18 mouse cellular contexts compared by ENCODE assay signal in the genomic region with DNA sequence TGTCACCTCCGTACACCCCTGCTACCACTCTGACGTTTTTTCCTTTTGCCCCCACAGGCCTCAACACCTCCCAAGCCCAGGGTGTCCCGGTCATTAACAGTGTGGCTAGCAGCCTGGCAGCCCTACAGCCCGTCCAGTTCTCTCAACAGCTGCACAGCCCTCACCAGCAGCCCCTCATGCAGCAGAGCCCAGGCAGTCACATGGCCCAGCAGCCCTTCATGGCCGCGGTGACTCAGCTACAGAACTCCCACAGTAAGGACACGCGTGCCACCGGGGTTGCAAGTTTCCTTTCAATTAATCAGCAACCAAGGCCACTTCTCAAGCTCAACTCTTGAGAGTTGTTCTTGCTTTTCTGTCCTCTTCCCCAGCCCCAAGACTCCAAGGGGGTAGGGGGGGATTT. TPM values are rescaled to one million over a fixed set of nuclear protein-coding genes. Genes with fewer than 3 reads are reported as not detected.
A peak's percentile ranks its signal among the peaks of the same experiment; 100 is the strongest.
DNase-seq lines count a peak whose midpoint lies in the region.
"Had no signal": no experiment of that assay in that cellular context is flagged by ENCODE, and none has a peak within 500 bp of the region (broad histone marks: within the 10 kb centered on the region; RNA-seq: fewer than 3 reads in every experiment).

No protein-coding gene starts in this region.

- DNase-seq in gastrocnemius, postnatal 14 days = peak; percentile 5
- no peak for DNase-seq in gastrocnemius, postnatal 36 days
- peak; percentile 17 for DNase-seq in ovary, adult 18-20 months (ENCODE audit: low spot score)
- no peak for DNase-seq in ovary, postnatal 10 days (ENCODE audit: low spot score)
- DNase-seq in adrenal gland, postnatal 10 days = peak; percentile 75
- no peak for DNase-seq in urinary bladder, postnatal 25 days (ENCODE audit: low spot score)
- no peak for DNase-seq in left cerebral cortex, adult 9 months (ENCODE audit: low spot score in 2 of 2)
- DNase-seq: cerebellum, adult 8-10 months; cerebellum, postnatal 36 days; heart, adult 11 months; heart, postnatal 36 days; kidney, adult 9 months; kidney, postnatal 14 days; lung, postnatal 4 days; thymus, adult 2 months; thymus, postnatal 36 days had no signal

- intact Hi-C loops in gastrocnemius, postnatal 14 days (cut with DNase I; ENCODE audit: low total_unique reads) = no loop called here
- intact Hi-C loops in gastrocnemius, postnatal 36 days (cut with DNase I) = no loop called here

RNA-seq across cellular contexts. Expression of a gene that starts 43.5 kb away (rescaled TPM):
- not detected for total RNA-seq in gastrocnemius, postnatal 14 days (2021)
- total RNA-seq in gastrocnemius, postnatal 36 days (2021) = not detected
- total RNA-seq in adrenal gland, postnatal 10 days (2021) = 1 to 10 TPM; 1.5 to 2.7 TPM
- total RNA-seq: heart, postnatal 36 days; hindbrain, postnatal 0 days; MEL had no signal

RNA-seq across cellular contexts. Expression of a gene that starts 48.5 kb away (rescaled TPM):
- total RNA-seq in gastrocnemius, postnatal 14 days (2021) = 1 to 10 TPM; 9.3 to 9.4 TPM
- 1 to 10 TPM; 8.5 to 9.6 TPM for total RNA-seq in gastrocnemius, postnatal 36 days (2021)
- total RNA-seq in adrenal gland, postnatal 10 days (2021) = 10 to 100 TPM; 18.3 to 18.6 TPM

Comparison
In these comparisons a context has a peak if more than half of its experiments do, and no peak if none do; other contexts are left out.
1. DNase-seq: peak in gastrocnemius, postnatal 14 days (single experiment), ovary, adult 18-20 months (single experiment) and adrenal gland, postnatal 10 days (single experiment); none in gastrocnemius, postnatal 36 days (0 of 2), ovary, postnatal 10 days (single experiment), urinary bladder, postnatal 25 days (single experiment) and left cerebral cortex, adult 9 months (0 of 2).